Mouse (Mus musculus) WW6 (cell line): ENCODE measurements at regions not wholly inside any gene's neighbourhood (a gene's known extent, or its start where the extent isn't known, plus 50 kb on each side); places are given as distances from the start of the nearest gene placed in this dataset.

ENCODE experiments used
- DNase-seq: peaks from one replicate; pipeline ENCODE4 v3.0.0-alpha.2; 2013; ENCODE audit warnings: low read depth, low spot score

DNA sequence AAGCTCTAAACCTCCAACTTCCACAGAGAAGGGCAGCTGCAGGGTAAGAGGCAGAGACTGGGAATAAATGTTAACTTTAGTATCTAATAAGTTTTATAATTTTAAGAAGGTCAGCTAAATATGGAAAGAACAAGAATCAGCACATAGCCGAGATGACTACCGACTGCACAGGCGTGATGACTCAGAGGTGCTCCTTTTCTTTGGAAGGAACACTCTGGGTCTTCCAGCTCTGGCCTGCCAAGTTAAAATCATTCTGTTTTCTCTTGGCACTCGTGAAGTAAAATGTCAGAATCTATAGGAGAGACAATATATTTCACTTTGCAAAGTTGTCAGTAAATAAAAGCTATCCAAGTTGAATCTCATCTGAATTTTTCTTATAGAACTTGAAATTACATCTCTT lies 96.2 kb upstream of the Magi2 start:
- DNase-seq = no peak

DNA sequence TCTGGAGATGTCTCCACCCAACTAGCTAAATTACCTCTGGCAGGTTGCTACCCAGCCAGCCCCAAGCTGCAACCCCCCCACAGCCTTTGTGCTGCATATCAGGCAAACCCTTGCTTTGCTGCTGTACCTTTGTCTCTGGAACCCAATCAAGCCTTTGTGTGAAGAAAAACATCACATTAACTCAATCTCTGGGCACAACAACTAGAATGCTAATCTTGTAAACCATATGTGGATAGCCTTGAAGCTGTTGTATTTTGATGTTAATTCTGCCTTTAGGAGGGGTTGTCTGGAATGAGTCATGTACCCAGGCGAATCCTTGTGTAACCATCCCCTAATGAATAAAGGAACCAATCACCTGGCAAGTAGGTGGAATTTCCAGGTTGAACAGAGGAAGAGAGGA lies 72.3 kb upstream of the Magi2 start:
- DNase-seq = peak; percentile 28

DNA sequence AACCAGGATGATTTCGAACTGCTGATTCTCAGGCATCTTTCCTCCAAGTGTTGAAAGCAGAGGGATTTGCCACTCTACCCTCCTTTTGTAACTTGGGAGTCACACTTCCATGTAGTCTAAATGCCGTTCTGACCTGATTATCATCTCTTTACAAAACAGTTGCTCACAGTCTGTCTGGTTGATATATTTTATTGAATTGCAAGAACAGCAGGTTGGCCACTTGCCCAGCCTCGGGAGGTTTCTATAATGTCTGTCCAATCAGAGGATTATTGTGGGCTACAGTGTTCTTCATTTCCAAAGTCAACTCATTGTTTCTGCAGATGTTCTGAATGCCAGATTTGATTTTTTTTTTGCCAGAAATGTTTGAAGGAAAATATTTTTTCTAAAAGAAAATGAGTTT lies 68.6 kb upstream of the Magi2 start:
- DNase-seq = no peak

DNA sequence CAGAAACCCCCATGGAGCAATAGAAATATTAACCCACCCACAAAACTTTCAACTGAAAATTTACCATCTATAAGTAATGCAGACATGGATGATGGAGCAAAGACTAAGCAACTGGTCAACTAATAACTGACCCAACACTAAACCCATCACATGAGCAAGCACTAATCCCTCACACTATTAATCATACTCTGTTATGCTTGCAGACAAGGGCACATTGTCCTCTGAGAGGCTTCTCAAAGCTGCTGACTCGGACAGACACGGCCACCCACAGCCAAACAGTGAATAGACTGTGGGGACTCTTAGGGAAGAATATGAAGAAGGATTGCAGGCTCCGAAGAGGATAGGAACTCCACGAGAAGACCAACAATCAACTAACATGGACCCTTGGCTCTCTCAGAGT lies 66.6 kb upstream of the Magi2 start:
- DNase-seq = no peak
